Mouse (Mus musculus) limb, embryonic 15.5 days (tissue): Measurements from ENCODE around the gene 1110059E24Rik. TPM values are rescaled to one million over a fixed set of nuclear protein-coding genes. Genes with fewer than 3 reads are reported as not detected.
"Not testable (repeated sequence)": the region's sequence is repeated elsewhere in the genome, so short reads cannot be mapped to it uniquely, and the experiment has no call there.

Experiments
- ATAC-seq: fragments of 200-750 bp; cut with Nextera tagmentation; 2 replicates; pipeline ENCODE4 v1.8.0; 2017; ENCODE audit warnings: low read depth, moderate TSS enrichment; ENCODE audit not compliant: insufficient number of reproducible peaks, low FRiP score, low TSS enrichment
- H3K27ac ChIP-seq: fragments of 300-500 bp; sonication (generic); 2 replicates; pipeline ENCODE4 v1.5.1; 2015; ENCODE audit warnings: moderate library complexity, mild to moderate bottlenecking, inconsistent platforms
- H3K27me3 ChIP-seq: fragments of 300-500 bp; sonication (generic); 2 replicates; pipeline ENCODE4 v1.6.1; 2015; ENCODE audit warnings: inconsistent platforms
- H3K36me3 ChIP-seq: fragments of 300-500 bp; sonication (generic); 2 replicates; pipeline ENCODE4 v1.6.1; 2015; ENCODE audit warnings: inconsistent platforms
- H3K4me1 ChIP-seq: fragments of 300-500 bp; sonication (generic); 2 replicates; pipeline ENCODE4 v1.6.1; 2015; ENCODE audit warnings: inconsistent platforms
- H3K4me2 ChIP-seq: fragments of 300-500 bp; sonication (generic); 2 replicates; pipeline ENCODE4 v1.6.1; 2015; ENCODE audit warnings: mild to moderate bottlenecking, inconsistent platforms
- H3K4me3 ChIP-seq: fragments of 300-500 bp; sonication (generic); 2 replicates; pipeline ENCODE4 v1.5.1; 2015; ENCODE audit warnings: mild to moderate bottlenecking, inconsistent platforms
- H3K9ac ChIP-seq: fragments of 300-500 bp; sonication (generic); 2 replicates; pipeline ENCODE4 v1.6.1; 2015; ENCODE audit warnings: inconsistent platforms
- H3K9me3 ChIP-seq: fragments of 300-500 bp; sonication (generic); 2 replicates; pipeline ENCODE4 v1.6.1; 2016; ENCODE audit warnings: inconsistent platforms
- WGBS: fragments of 180-500 bp; shearing (Covaris S2); methylation state at CpG from one replicate; pipeline ENCODE4 v1.1.7; 2015; 5-methylcytosine and 5-hydroxymethylcytosine counted together
- polyA plus RNA-seq: library from polyadenylated mRNA; unstranded; fragments of >200 nt; fragmentation: Nextera tagmentation; extraction: Ambion mirVana; gene quantifications from 2 replicates; pipeline ENCODE4 v1.2.1, GENCODE M21; 2015

Gene 1110059E24Rik
- polyA plus RNA-seq, 1 experiment from 2014 or later: 52.2 TPM

- no peaks in the 10 kb centered on the region for H3K27me3 ChIP-seq
- no peak overlapping the region for H3K4me2 ChIP-seq
- no peak for ATAC-seq
- H3K4me3 ChIP-seq: no peak overlapping the region
- H3K4me1 ChIP-seq: no peaks in the 10 kb centered on the region
- H3K9ac ChIP-seq: no peak overlapping the region
- WGBS: 91% methylated on average over 3 of the region's 3 CpGs
- H3K27ac ChIP-seq: no peak overlapping the region
- H3K36me3 ChIP-seq: peaks cover 6% of the 10 kb centered on the region; the same call in 1 of the 2 replicates
- no peaks in the 10 kb centered on the region for H3K9me3 ChIP-seq
Observed at GRCm38 (mm10) chr19:21615801-21616200, 37.0 kb downstream of the 1110059E24Rik start.

GRCm38 (mm10) chr19:21611725-21612575 lies 40.8 kb downstream of the 1110059E24Rik start:
- H3K27me3 ChIP-seq: no peaks in the 10 kb centered on the region
- whole genome bisulfite sequencing: 88% methylated on average over 9 of the region's 9 CpGs
- no peak for ATAC-seq
- no peak overlapping the region for H3K4me2 ChIP-seq
- no peak overlapping the region for H3K4me3 ChIP-seq
- no peaks in the 10 kb centered on the region for H3K9me3 ChIP-seq
- H3K27ac ChIP-seq: no peak overlapping the region
- H3K36me3 ChIP-seq: no peaks in the 10 kb centered on the region
- H3K9ac ChIP-seq: no peak overlapping the region
- no peaks in the 10 kb centered on the region for H3K4me1 ChIP-seq

GRCm38 (mm10) chr19:21611297-21611696 lies 41.5 kb downstream of the 1110059E24Rik start:
- no peaks in the 10 kb centered on the region for H3K4me1 ChIP-seq

DNA sequence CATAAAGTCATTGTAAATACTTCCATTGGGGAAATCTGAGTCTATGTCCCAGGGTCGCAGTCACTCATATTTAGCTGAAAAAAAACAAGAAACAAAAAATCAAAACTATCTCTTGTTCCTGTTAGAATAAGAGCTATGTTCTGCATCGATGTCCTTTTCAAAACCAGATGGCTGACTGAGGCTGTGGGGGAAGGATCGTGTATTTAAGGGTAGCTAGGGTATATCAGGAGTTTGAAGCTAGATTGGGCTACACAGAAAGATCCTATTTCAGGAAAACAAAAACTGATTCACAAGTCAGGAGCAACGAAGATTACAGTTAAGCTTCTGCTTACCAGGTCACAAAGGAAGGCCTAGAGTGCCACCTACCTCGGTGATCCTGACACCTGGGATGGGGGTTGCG lies 42.5 kb downstream of the 1110059E24Rik start:
- Histone ChIP-seq H3K9me3 (no peaks in the 10 kb centered on the region), H3K4me1 (no peaks in the 10 kb centered on the region), H3K36me3 (no peaks in the 10 kb centered on the region), H3K9ac (no peak overlapping the region), H3K27me3 (no peaks in the 10 kb centered on the region), H3K4me3 (no peak overlapping the region), H3K4me2 (no peak overlapping the region), H3K27ac (no peak overlapping the region)
- no peak for ATAC-seq
- 76% methylated on average over 6 of the region's 6 CpGs for WGBS

More at GRCm38 (mm10) chr19:21611297-21611696, 41.5 kb downstream of the 1110059E24Rik start:
- Histone ChIP-seq H3K9ac (no peak overlapping the region), H3K27me3 (no peaks in the 10 kb centered on the region), H3K27ac (no peak overlapping the region), H3K4me2 (no peak overlapping the region), H3K4me3 (no peak overlapping the region), H3K9me3 (no peaks in the 10 kb centered on the region), H3K36me3 (no peaks in the 10 kb centered on the region)
- no peak for ATAC-seq
- WGBS: 68% methylated on average over 6 of the region's 6 CpGs

DNA sequence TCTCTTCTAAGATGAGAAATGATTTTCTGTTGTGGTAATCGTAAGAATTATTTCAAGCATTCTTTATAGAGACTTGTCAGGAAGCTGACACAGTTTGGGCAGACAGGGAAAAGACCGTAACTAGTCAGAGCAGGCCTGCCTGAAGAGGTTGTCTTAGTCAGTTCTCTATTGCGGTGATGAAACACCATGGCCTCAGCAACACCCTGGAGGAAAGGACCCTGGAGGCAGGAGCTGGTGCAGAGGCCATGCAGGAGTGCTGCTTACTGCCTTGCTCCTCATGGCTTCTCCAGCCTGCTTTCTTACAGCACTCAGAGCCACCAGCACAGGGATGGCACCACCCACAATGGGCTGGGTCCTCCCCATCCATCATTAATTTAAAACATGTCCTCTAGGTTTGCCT lies 47.5 kb downstream of the 1110059E24Rik start:
- H3K27ac ChIP-seq: no peak overlapping the region
- no peak for ATAC-seq
- no peak overlapping the region for H3K4me2 ChIP-seq
- peaks cover 5% of the 10 kb centered on the region for H3K4me1 ChIP-seq
- whole genome bisulfite sequencing: 66% methylated on average over 3 of the region's 3 CpGs
- no peaks in the 10 kb centered on the region for H3K9me3 ChIP-seq
- no peaks in the 10 kb centered on the region for H3K27me3 ChIP-seq
- H3K9ac ChIP-seq: no peak overlapping the region
- H3K4me3 ChIP-seq: no peak overlapping the region
- no peaks in the 10 kb centered on the region for H3K36me3 ChIP-seq

DNA sequence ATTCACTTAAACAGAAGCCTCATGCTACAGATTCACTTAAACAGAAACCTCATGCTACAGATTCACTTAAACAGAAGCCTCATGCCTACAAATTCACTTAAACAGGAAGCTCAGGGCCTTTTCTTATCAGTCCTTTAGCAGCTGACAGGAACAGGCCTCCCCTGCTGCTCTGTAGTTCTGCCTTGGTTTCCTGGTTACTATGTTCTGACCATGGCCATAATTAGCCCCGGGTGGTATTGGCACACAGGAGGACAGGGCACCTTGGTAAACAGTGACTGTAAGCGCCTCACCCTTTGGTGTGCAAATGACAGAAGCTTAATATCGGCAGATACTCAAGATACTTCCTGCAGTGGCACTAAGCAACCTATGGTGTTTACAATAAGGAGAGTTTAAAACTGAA lies 48.9 kb downstream of the 1110059E24Rik start:
- no peak for ATAC-seq
- 73% methylated on average over 3 of the region's 3 CpGs for WGBS
- Histone ChIP-seq H3K36me3 (no peaks in the 10 kb centered on the region), H3K9ac (no peak overlapping the region), H3K4me3 (no peak overlapping the region), H3K27ac (no peak overlapping the region), H3K4me1 (peaks cover 11% of the 10 kb centered on the region), H3K9me3 (no peaks in the 10 kb centered on the region), H3K4me2 (no peak overlapping the region), H3K27me3 (no peaks in the 10 kb centered on the region)

DNA sequence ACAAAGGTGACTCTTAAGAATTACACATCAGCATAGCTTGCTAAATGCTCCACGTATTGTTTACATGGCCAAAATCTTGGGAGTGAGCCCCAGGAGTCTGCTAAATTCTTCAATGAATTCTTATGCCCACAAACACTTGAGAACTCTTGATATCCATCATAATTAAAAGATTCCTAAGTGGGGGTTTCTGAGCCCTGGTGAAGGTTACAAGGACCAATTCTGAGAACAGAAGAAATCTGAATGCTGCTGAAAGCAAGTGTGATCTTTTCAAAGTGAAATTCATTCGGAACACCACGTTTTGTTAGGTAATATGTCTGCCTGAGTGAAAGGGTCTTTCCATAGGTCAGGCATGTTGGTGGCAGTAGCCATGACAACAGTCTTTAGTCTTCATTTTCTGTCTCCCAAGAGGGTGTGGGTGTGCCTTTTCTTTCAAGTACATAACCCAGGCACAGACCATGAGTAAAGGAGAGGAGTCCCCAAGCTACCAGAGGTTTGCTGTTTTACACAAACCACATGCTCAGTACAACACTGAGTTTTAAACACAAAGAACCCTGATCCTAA lies 51.2 kb downstream of the 1110059E24Rik start:
- H3K27ac ChIP-seq: no peak overlapping the region
- H3K27me3 ChIP-seq: no peaks in the 10 kb centered on the region
- H3K4me1 ChIP-seq: peaks cover 11% of the 10 kb centered on the region
- WGBS: 48% methylated on average over 3 of the region's 3 CpGs
- no peak overlapping the region for H3K4me3 ChIP-seq
- no peak overlapping the region for H3K4me2 ChIP-seq
- no peaks in the 10 kb centered on the region for H3K9me3 ChIP-seq
- no peak overlapping the region for H3K9ac ChIP-seq
- peaks cover 3% of the 10 kb centered on the region for H3K36me3 ChIP-seq
- no peak for ATAC-seq

DNA sequence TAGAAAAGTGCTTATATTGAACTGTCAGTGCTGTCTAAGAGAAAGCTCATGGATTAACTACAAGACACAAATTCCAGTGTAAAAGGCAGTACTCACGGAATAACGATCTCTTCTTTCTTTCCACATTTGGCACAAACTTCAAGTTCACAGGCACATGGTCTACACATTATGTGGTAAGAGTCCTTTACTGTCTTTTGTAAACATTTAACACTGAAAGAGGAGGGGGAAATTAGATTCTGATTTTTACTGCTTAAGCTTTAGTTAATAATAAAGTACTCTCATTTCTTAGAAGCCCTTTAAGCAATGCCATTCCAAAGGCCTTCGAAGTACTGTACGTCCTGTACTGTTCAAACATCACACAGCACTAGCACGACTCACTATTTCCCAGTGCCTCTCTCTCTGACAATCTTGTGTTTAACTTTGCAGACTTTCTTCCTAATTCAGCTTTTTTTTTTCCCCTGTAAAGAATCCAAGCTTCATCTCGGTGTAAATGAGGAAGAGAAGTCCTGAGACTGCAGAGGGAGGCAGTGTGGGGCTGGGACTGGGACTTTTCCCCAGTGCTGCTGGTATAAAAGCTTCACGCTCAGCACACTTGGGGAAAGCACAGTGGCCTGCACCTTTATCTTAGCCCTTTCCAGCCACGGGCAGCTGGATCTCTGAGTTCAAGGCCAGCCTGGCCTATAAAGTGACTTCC lies 54.0 kb downstream of the 1110059E24Rik start:
- ATAC-seq: no peak
- Histone ChIP-seq H3K27ac (no peak overlapping the region), H3K27me3 (no peaks in the 10 kb centered on the region), H3K4me1 (peaks cover 11% of the 10 kb centered on the region), H3K36me3 (peaks cover 12% of the 10 kb centered on the region), H3K9ac (no peak overlapping the region), H3K4me2 (no peak overlapping the region), H3K4me3 (no peak overlapping the region), H3K9me3 (no peaks in the 10 kb centered on the region)
- WGBS: 57% methylated on average over 8 of the region's 8 CpGs

DNA sequence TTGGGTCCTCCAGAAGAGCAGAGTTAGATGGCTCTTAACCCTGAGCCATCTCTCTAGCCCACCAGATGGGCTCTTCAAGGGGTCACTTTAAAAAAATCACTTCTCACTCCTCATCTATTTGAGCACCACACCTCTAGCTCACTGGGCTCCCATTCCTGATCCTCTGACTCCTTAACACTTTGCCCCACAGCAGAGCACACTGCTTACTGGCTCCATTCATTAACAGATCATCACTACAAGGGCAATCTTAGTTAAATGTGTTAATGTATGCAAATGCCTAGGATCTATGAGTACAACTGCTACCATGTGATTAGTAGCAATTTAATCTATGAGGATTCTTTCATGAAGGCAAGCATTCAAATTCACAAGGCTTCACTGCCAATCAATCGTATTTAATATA lies 58.1 kb downstream of the 1110059E24Rik start:
- H3K4me2 ChIP-seq: no peak overlapping the region
- ATAC-seq: no peak
- no peak overlapping the region for H3K27ac ChIP-seq
- H3K4me1 ChIP-seq: peaks cover 6% of the 10 kb centered on the region; the same call in 1 of the 2 replicates
- H3K4me3 ChIP-seq: no peak overlapping the region
- H3K36me3 ChIP-seq: peaks cover 15% of the 10 kb centered on the region
- 94% methylated on average over 1 of the region's 1 CpGs for WGBS
- H3K9ac ChIP-seq: no peak overlapping the region
- H3K9me3 ChIP-seq: no peaks in the 10 kb centered on the region
- H3K27me3 ChIP-seq: no peaks in the 10 kb centered on the region

GRCm38 (mm10) chr19:21592216-21592615 lies 60.6 kb downstream of the 1110059E24Rik start:
- not testable (repeated sequence) for H3K27ac ChIP-seq, H3K4me1 ChIP-seq, H3K27me3 ChIP-seq, H3K4me3 ChIP-seq, H3K4me2 ChIP-seq, ATAC-seq, H3K9me3 ChIP-seq, H3K9ac ChIP-seq
- H3K36me3 ChIP-seq: peaks cover 15% of the 10 kb centered on the region
- WGBS: 93% methylated on average over 5 of the region's 5 CpGs

DNA sequence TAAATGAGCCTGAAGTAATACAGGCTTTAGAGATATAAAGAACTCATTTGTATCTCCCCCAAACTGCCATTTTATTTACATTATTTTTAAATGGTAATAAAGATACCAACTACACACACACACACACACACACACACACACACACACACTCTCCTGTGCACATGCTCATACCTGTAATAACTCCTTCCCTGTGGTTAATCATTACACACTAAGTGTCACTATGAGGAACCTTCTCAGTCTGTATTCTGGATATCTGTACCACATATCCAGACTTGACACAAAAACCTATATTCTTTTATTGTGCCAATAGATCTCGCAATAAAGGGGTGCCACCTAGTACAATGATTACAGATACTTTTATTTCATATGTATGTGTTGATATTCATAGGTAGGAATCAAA lies 62.9 kb downstream of the 1110059E24Rik start:
- ATAC-seq: no peak
- Histone ChIP-seq H3K4me2 (no peak overlapping the region), H3K9me3 (no peaks in the 10 kb centered on the region), H3K27me3 (no peaks in the 10 kb centered on the region), H3K4me3 (no peak overlapping the region), H3K9ac (no peak overlapping the region), H3K36me3 (0 out of 2 replicates have a peak, but pooled peaks cover 6% of the 10 kb centered on the region), H3K4me1 (no peaks in the 10 kb centered on the region), H3K27ac (no peak overlapping the region)
- WGBS: 98% methylated on average over 1 of the region's 1 CpGs

DNA sequence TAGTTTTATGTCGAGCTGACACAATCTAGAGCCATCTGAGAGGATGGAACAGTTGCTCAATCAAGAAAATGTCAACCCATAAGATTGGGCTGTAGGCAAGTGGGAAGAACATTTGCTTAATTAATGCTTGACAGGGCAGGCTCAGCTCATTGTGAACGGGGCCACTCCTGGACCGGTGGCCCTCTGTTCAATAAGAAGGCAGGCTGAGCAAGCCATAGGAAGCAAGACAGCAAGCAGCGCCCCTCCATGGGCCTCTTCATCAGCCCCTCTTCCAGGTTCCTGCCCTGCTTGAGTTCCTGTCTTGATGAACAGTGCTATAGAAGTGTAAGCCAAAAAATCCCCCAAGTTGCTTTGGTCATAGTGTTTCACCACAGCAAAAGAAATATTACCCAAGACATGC lies 65.2 kb downstream of the 1110059E24Rik start:
- Histone ChIP-seq H3K4me3 (no peak overlapping the region), H3K4me1 (no peaks in the 10 kb centered on the region), H3K36me3 (0 out of 2 replicates have a peak, but pooled peaks cover 3% of the 10 kb centered on the region), H3K27me3 (no peaks in the 10 kb centered on the region), H3K9ac (no peak overlapping the region), H3K9me3 (no peaks in the 10 kb centered on the region), H3K27ac (no peak overlapping the region), H3K4me2 (no peak overlapping the region)
- ATAC-seq: no peak
- WGBS: 72% methylated on average over 4 of the region's 4 CpGs
